Mouse (Mus musculus) ES-E14 (cell line): ENCODE data around the gene Tescl. TPM values are rescaled to one million over a fixed set of nuclear protein-coding genes. Genes with fewer than 3 reads are reported as not detected.
A peak's percentile ranks its signal among the peaks of the same experiment; 100 is the strongest.

Source experiments
- DNase-seq: peaks from one replicate; pipeline ENCODE4 v3.0.0-alpha.2; 2013; ENCODE audit warnings: low read depth, low spot score
- H3K27ac ChIP-seq: 2 replicates; pipeline ENCODE4 v1.5.1; 2012; ENCODE audit warnings: low read depth, mild to moderate bottlenecking, low read length, moderate library complexity, mixed read lengths; ENCODE audit not compliant: poor library complexity, insufficient read depth, severe bottlenecking
- H3K36me3 ChIP-seq: 2 replicates; pipeline ENCODE4 v1.6.1; 2012; ENCODE audit warnings: mild to moderate bottlenecking, low read length, moderate library complexity, mixed read lengths; ENCODE audit not compliant: control insufficient read depth, poor library complexity, insufficient read depth, severe bottlenecking
- H3K4me1 ChIP-seq, 2 experiments: fragments of 150-350 bp in 1 of 2; sonication (generic) in 1 of 2; 2 replicates each; pipeline ENCODE4 v1.6.1; 2012; ENCODE audit warnings: low read length in 2 of 2, mild to moderate bottlenecking in 1 of 2, mixed read lengths in 1 of 2; ENCODE audit not compliant: control insufficient read depth in 2 of 2, insufficient read depth in 2 of 2, poor library complexity in 1 of 2
- H3K4me3 ChIP-seq, 2 experiments: fragments of 150-350 bp in 1 of 2; sonication (generic) in 1 of 2; 2 replicates each; pipeline ENCODE4 v1.5.1; 2012; ENCODE audit warnings: low read length in 2 of 2, low read depth in 1 of 2, mild to moderate bottlenecking in 1 of 2, mixed read lengths in 1 of 2; ENCODE audit not compliant: insufficient read depth in 1 of 2, poor library complexity in 1 of 2, severe bottlenecking in 1 of 2
- H3K9ac ChIP-seq: 2 replicates; pipeline ENCODE4 v1.6.1; 2012; ENCODE audit warnings: low read depth, mild to moderate bottlenecking, low read length, mixed read lengths; ENCODE audit not compliant: poor library complexity, insufficient read depth, severe bottlenecking
- H3K9me3 ChIP-seq: fragments of 150-350 bp; sonication (generic); 2 replicates; pipeline ENCODE4 v1.6.1; 2012; ENCODE audit warnings: low read depth, mild to moderate bottlenecking, low read length; ENCODE audit not compliant: control insufficient read depth, insufficient read depth
- CHD2 ChIP-seq: IDR thresholded peaks from 2 replicates; pipeline ENCODE4 v1.6.1; 2014; ENCODE audit warnings: mild to moderate bottlenecking, low read depth, low read length, inconsistent platforms
- HCFC1 ChIP-seq: IDR thresholded peaks from 2 replicates; pipeline ENCODE4 v1.6.1; 2012; ENCODE audit warnings: low read length, inconsistent platforms, borderline replicate concordance; ENCODE audit not compliant: insufficient read depth
- MAFK ChIP-seq: IDR thresholded peaks from 2 replicates; pipeline ENCODE4 v1.6.1; 2014; ENCODE audit warnings: mild to moderate bottlenecking, low read depth, low read length, inconsistent platforms; ENCODE audit not compliant: insufficient read depth
- ZC3H11A ChIP-seq: IDR thresholded peaks from 2 replicates; pipeline ENCODE4 v1.6.1; 2012; ENCODE audit warnings: low read depth, mild to moderate bottlenecking, inconsistent platforms, low read length, borderline replicate concordance
- ZNF384 ChIP-seq: IDR thresholded peaks from 2 replicates; pipeline ENCODE4 v1.6.1; 2012; ENCODE audit warnings: low read depth, low read length, inconsistent platforms
- in situ Hi-C, 2 experiments: fragments of 600-800 bp; cut with MboI; formaldehyde crosslinking; loops; one replicate each; pipeline ENCODE4 v1.15.1; 2025; ENCODE audit warnings: low sequenced_read_pairs in 2 of 2, inconsistent platforms in 1 of 2; ENCODE audit not compliant: unreplicated experiment in 2 of 2
- total RNA-seq: library from RNA; depleted of rRNA; stranded (reverse); fragments of 300-350 nt; gene quantifications from 2 replicates; pipeline ENCODE4 v1.2.3, GENCODE M21; 2012

Gene Tescl
- total RNA-seq, 1 experiment = 2.4 TPM

- TF ChIP-seq HCFC1 = no peak
- in situ Hi-C loops = loop anchor here (25.0 kb wide), 1 partner anchor 403 kb away; the partner anchor contains the start of genes Vmn1r180 (in 2 of the 2) and Vmn1r181 (in 2 of the 2)
- H3K27ac ChIP-seq = no peak overlapping the region
These were observed 31.7 kb upstream of the Tescl start for GRCm38 (mm10) chr7:24365258-24366014.

DNA sequence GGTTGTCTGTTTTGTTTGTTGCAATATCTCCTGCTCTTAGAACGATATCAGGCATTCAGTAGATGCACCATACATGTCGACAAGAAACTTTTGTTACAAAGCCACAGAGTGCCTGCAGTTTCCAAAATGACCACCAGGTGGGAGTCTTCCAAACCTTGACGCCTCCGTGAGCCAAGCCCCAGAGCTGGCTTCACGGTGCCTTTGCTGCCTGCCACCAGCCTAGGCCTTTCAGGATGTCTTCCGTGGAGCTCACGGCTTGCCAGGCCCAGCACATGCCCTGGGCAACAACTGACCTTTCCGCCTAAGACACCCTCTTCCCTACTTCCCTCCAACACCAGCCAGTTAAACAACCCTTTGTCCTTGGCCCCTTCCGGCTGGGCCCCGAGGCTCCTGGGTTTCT, 31.1 kb upstream of the Tescl start:
- no peaks in the 10 kb centered on the region for H3K36me3 ChIP-seq
- DNase-seq = peak; percentile 85
- no peak overlapping the region for H3K9ac ChIP-seq
- H3K4me1 ChIP-seq = peaks cover 0 to 2% of the 10 kb centered on the region in 2 experiments; a peak in 1 of 4 replicates
- TF ChIP-seq ZNF384 (no peak), ZC3H11A (0 out of 2 replicates have a peak, but pooled peaks have one; percentile 23), MAFK (no peak)
- H3K9me3 ChIP-seq = no peaks in the 10 kb centered on the region
- no peak overlapping the region for H3K27ac ChIP-seq
- H3K4me3 ChIP-seq = no peak overlapping the region
- in situ Hi-C loops = loop anchor here (25.0 kb wide), 1 partner anchor 403 kb away; the partner anchor contains the start of genes Vmn1r180 (in 2 of the 2) and Vmn1r181 (in 2 of the 2)

More at GRCm38 (mm10) chr7:24365258-24366014, 31.7 kb upstream of the Tescl start:
- peaks cover 0 to 8% of the 10 kb centered on the region in 2 experiments; a peak in 1 of 4 replicates for H3K4me1 ChIP-seq
- H3K9ac ChIP-seq = no peak overlapping the region
- H3K36me3 ChIP-seq = no peaks in the 10 kb centered on the region
- H3K9me3 ChIP-seq = no peaks in the 10 kb centered on the region
- H3K4me3 ChIP-seq = no peak overlapping the region
- DNase-seq = no peak

DNA sequence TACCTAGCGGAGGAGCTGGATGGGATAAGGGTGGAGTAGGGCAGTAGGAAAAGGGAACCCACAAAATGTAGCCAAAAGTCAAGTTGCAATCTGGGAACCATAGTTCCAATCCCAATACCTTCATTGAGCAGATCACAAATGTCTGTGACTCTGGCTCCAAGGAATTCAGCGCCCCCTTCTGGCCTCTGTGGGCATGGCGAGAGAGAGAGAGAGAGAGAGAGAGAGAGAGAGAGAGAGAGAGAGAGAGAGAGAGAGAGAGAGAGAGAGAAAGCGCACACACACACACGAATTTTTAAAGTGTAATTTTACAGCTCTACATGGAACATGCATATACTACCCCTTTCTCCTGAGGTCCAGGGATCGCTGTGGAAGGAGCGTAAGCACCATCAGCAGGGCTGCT, 29.5 kb upstream of the Tescl start:
- no peaks in the 10 kb centered on the region for H3K4me1 ChIP-seq
- TF ChIP-seq ZC3H11A (no peak), MAFK (no peak), ZNF384 (no peak), CHD2 (no peak), HCFC1 (no peak)
- no peak for DNase-seq
- no peaks in the 10 kb centered on the region for H3K36me3 ChIP-seq
- no peak overlapping the region for H3K27ac ChIP-seq
- H3K9ac ChIP-seq = no peak overlapping the region
- in situ Hi-C loops = loop anchor here (25.0 kb wide), 1 partner anchor 401 kb away; the partner anchor contains the start of genes Vmn1r180 (in 2 of the 2) and Vmn1r181 (in 2 of the 2)
- no peaks in the 10 kb centered on the region for H3K9me3 ChIP-seq
- no peak overlapping the region for H3K4me3 ChIP-seq

- Histone ChIP-seq H3K27ac (no peak overlapping the region), H3K4me1 (no peaks in the 10 kb centered on the region), H3K9ac (no peak overlapping the region), H3K36me3 (no peaks in the 10 kb centered on the region), H3K9me3 (no peaks in the 10 kb centered on the region), H3K4me3 (no peak overlapping the region)
- no peak for DNase-seq
- TF ChIP-seq MAFK (no peak), ZC3H11A (no peak), CHD2 (no peak), HCFC1 (no peak), ZNF384 (no peak)
- in situ Hi-C loops = loop anchor here (25.0 kb wide), 1 partner anchor 399 kb away; the partner anchor contains the start of genes Vmn1r180 (in 2 of the 2) and Vmn1r181 (in 2 of the 2)
These were observed 27.3 kb upstream of the Tescl start for GRCm38 (mm10) chr7:24361001-24361400.
